8 mouse cellular contexts compared by ENCODE assay signal in the genomic region with DNA sequence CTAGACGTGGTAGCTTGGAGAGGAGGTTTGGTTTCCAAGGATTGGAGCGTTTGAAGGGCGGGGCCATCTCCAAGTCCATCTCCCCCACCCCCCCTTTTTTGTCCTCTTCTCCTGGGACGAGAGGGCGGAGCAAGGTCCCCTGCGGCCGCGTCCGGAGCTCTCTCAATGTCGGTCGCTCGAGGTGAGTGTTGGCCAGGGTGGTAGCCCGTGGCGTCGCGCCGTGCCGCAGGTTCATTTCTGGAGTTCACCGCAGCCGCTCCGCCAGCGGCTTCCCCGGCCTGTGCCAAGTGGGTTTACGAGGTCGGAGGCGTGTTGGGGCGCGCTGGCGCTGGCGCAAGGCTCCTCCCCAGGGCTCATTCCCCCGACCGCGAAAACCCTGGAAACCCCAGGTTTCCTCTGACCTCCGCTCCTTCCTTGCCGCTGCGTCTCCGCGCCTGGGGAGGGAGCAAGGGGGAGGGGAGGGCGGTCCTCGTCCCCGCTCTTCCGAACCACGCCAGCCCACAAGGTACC. TPM values are rescaled to one million over a fixed set of nuclear protein-coding genes. Genes with fewer than 3 reads are reported as not detected.
DNase-seq lines count a peak whose midpoint lies in the region; ATAC-seq and TF ChIP-seq lines count a peak whose summit lies in the region.

A gene (plus strand): TSS at position 128 of the 510 bp plus-strand sequence.

- DNase-seq in layer of hippocampus, adult 8-10 months (ENCODE audit: low spot score in 2 of 2): no peak
- DNase-seq in layer of hippocampus, adult 11-12 months (ENCODE audit: low spot score): no peak
- DNase-seq in cerebellum, adult 9-11 months: peak; percentile 19
- DNase-seq in gastrocnemius, postnatal 14 days: peak; percentile 67
- peak; percentile 10 for DNase-seq in liver

- no peak for TF ChIP-seq CTCF in intestine, postnatal 0 days (IDR thresholded peaks at IDR 0.05; ENCODE audit: low read depth)

- H3K4me3 ChIP-seq in intestine, postnatal 0 days (ENCODE audit: low read depth, low read length): peak within 1 kb of the TSS; percentile 81
- peak within 1 kb of the TSS; percentile 88 for H3K4me3 ChIP-seq in neural tube, embryonic 13.5 days

- under 1% methylated on average over 41 of the region's 43 CpGs for WGBS in intestine, postnatal 0 days
- WGBS in neural tube, embryonic 13.5 days: under 1% methylated on average over 43 of the region's 43 CpGs

- H3K4me1 ChIP-seq in intestine, postnatal 0 days (replicated peaks; ENCODE audit: control insufficient read depth, insufficient read depth, low read length): no peaks in the 10 kb centered on the region
- peaks cover 6% of the 10 kb centered on the region for H3K4me1 ChIP-seq in neural tube, embryonic 13.5 days (replicated peaks)

- H3K9me3 ChIP-seq in intestine, postnatal 0 days (ENCODE audit: control insufficient read depth): no peaks in the 10 kb centered on the region
- H3K9me3 ChIP-seq in neural tube, embryonic 13.5 days: no peaks in the 10 kb centered on the region

- intact Hi-C loops in gastrocnemius, postnatal 14 days (cut with DNase I; ENCODE audit: low total_unique reads): no loop called here

- no peaks in the 10 kb centered on the region for H3K27me3 ChIP-seq in intestine, postnatal 0 days (replicated peaks; ENCODE audit: control insufficient read depth, insufficient read depth, low read length)
- H3K27me3 ChIP-seq in neural tube, embryonic 13.5 days: no peaks in the 10 kb centered on the region

- H3K4me2 ChIP-seq in intestine, postnatal 0 days (replicated peaks; ENCODE audit: low read depth): peak within 1 kb of the TSS; percentile 92
- H3K4me2 ChIP-seq in neural tube, embryonic 13.5 days: peak within 1 kb of the TSS; percentile 90

- ATAC-seq in intestine, postnatal 0 days: peak; percentile 10; the same call in 1 of the 2 replicates
- ATAC-seq in neural tube, embryonic 13.5 days (ENCODE audit: low read depth): peak; percentile 44
- no peak for ATAC-seq in megakaryocyte-erythroid progenitor cell, adult 5-6 weeks (replicated peaks; ENCODE audit: low FRiP score, low TSS enrichment, poor library complexity, severe bottlenecking)

- H3K27ac ChIP-seq in intestine, postnatal 0 days (ENCODE audit: low read depth, low read length): no peak within 1 kb of the TSS; the same call in 1 of the 2 replicates
- H3K27ac ChIP-seq in neural tube, embryonic 13.5 days (replicated peaks): peak within 1 kb of the TSS; percentile 100

- H3K36me3 ChIP-seq in intestine, postnatal 0 days (ENCODE audit: control insufficient read depth, insufficient read depth): no peaks in the 10 kb centered on the region
- H3K36me3 ChIP-seq in neural tube, embryonic 13.5 days: no peaks in the 10 kb centered on the region

- H3K9ac ChIP-seq in intestine, postnatal 0 days (ENCODE audit: low read depth, low read length): peak within 1 kb of the TSS; percentile 45; the same call in 1 of the 2 replicates
- peak within 1 kb of the TSS; percentile 99 for H3K9ac ChIP-seq in neural tube, embryonic 13.5 days

RNA-seq across cellular contexts. Expression of the gene that starts here (rescaled TPM):
- total RNA-seq in layer of hippocampus, adult 8-10 months (2022): 10 to 100 TPM; 58.8 to 76.3 (median 64.4) TPM
- 10 to 100 TPM; 13.7 to 21.1 TPM for total RNA-seq in gastrocnemius, postnatal 14 days (2021)
- 1.1 and 1.5 TPM in 2 replicates for polyA plus RNA-seq in intestine, postnatal 0 days (2015; fragmentation: Nextera tagmentation; extraction: Ambion mirVana)
- 15.3 and 18.2 TPM in 2 replicates for polyA plus RNA-seq in neural tube, embryonic 13.5 days (2015; fragmentation: Nextera tagmentation; extraction: Ambion mirVana)
- 1.0 TPM in 1 of 2 replicates, not detected in the other for total RNA-seq in megakaryocyte-erythroid progenitor cell, adult 5-6 weeks (2014; fragmentation: Nextera tagmentation)
- total RNA-seq in megakaryocyte-erythroid progenitor cell, adult 5-6 weeks (2017): 0.57 and 0.99 TPM in 2 replicates

Comparison
In these comparisons a context has a peak if more than half of its experiments do, and no peak if none do; other contexts are left out.
1. RNA of the gene that starts here (total RNA-seq): 58.8 to 76.3 TPM in layer of hippocampus, adult 8-10 months and 13.7 to 21.1 TPM in gastrocnemius, postnatal 14 days; 0.57 to 1.0 TPM in megakaryocyte-erythroid progenitor cell, adult 5-6 weeks; every median in the first group is over 4 times any median in the second.
2. DNase-seq: peak in cerebellum, adult 9-11 months (single experiment), gastrocnemius, postnatal 14 days (single experiment) and liver (single experiment); none in layer of hippocampus, adult 8-10 months (0 of 2) and layer of hippocampus, adult 11-12 months (single experiment).